Mouse (Mus musculus): ENCODE measurements around the gene Smpdl3b. TPM values are rescaled to one million over a fixed set of nuclear protein-coding genes. Genes with fewer than 3 reads are reported as not detected.

The Smpdl3b gene
- total and polyA plus RNA-seq, 3 experiments = 0.28 to 0.69 TPM; not detected in 1

DNA sequence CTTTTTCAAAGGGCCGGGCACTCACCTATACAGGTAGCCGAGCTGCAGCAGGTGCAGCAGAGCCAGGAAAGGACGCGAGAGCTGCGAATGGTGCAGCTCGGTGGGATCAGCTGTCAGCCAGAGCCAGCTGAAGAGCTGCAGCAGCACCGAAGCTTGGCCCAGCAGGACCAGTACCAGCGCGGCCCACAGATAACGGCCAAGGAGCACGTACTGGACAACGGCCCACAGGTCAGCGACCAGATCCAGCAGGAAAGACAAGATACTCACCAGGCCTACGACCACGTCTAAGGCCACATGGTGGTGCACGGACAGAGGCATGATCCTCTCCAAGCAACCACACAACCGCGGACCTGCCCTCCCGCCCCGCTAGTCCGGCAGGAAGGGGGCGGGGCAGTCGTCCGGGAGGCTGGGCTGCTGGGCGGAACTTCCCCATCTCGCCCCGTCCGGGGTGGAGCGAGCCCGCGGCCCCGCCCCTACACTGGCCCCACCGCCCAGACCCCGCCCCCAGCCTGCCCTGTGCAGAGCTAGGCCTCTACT, 24.8 kb downstream of the Smpdl3b start, which contains the start of gene Xkr8:
Xkr8 (minus strand) TSS at position 399 of the 537 bp plus-strand sequence.
- no peaks in the 10 kb centered on the region for H3K27me3 ChIP-seq (ENCODE audit: control insufficient read depth in 1 of 2, insufficient read depth in 2 of 2, low read length in 2 of 2)
- peaks cover 0 to 21% of the 10 kb centered on the region in 2 experiments for H3K4me1 ChIP-seq (ENCODE audit: control insufficient read depth in 1 of 2, insufficient read depth in 2 of 2, low read length in 2 of 2)
- DNase-seq (ENCODE audit: low read depth, low spot score) = peak; percentile 88
- no peaks in the 10 kb centered on the region for H3K79me2 ChIP-seq (ENCODE audit: control insufficient read depth, insufficient read depth, low read length, poor library complexity)
- no peak for TF ChIP-seq CTCF (IDR thresholded peaks at IDR 0.05 in 2 of 3, conservative IDR thresholded peaks at IDR 0.05 in 1 of 3; ENCODE audit: control insufficient read depth in 1 of 3, insufficient read depth in 1 of 3, low read depth in 2 of 3, low read length in 3 of 3, poor library complexity in 1 of 3, severe bottlenecking in 1 of 3)
- peak; percentile 50 for TF ChIP-seq MAX (IDR thresholded peaks at IDR 0.05; ENCODE audit: low read length)
- peak; percentile 81 for TF ChIP-seq MXI1 (IDR thresholded peaks at IDR 0.05; ENCODE audit: low read depth, low read length)
- TF ChIP-seq POLR2AphosphoS5 (IDR thresholded peaks at IDR 0.05; ENCODE audit: borderline replicate concordance, low read depth, low read length) = no peak
- no peak for TF ChIP-seq USF2 (IDR thresholded peaks at IDR 0.05; ENCODE audit: borderline replicate concordance in 1 of 2, insufficient read depth in 1 of 2, low read depth in 1 of 2, low read length in 2 of 2)
- TF ChIP-seq CHD2 (IDR thresholded peaks at IDR 0.05; ENCODE audit: low read length) = no peak
- TF ChIP-seq POLR2A (IDR thresholded peaks at IDR 0.05; ENCODE audit: control insufficient read depth in 1 of 2, insufficient read depth in 1 of 2, low read depth in 1 of 2, low read length in 2 of 2, poor library complexity in 1 of 2) = peak; percentile 46 to 66; a peak in 1 of 4 replicates
- TF ChIP-seq UBTF (IDR thresholded peaks at IDR 0.05; ENCODE audit: borderline replicate concordance, insufficient read depth, low read depth, low read length) = no peak
- no peak for TF ChIP-seq MYB (IDR thresholded peaks at IDR 0.05; ENCODE audit: low read depth, low read length)
- 0 out of 2 replicates have a peak, but pooled peaks have one; percentile 46 for TF ChIP-seq ZMIZ1 (IDR thresholded peaks at IDR 0.05; ENCODE audit: low read depth, low read length)
- no peak for TF ChIP-seq ETS1 (IDR thresholded peaks at IDR 0.05; ENCODE audit: low read depth, low read length)
- TF ChIP-seq TCF12 (IDR thresholded peaks at IDR 0.05; ENCODE audit: low read depth, low read length) = 0 out of 2 replicates have a peak, but pooled peaks have one; percentile 20
- no peak for TF ChIP-seq JUND (IDR thresholded peaks at IDR 0.05; ENCODE audit: low read depth, low read length)
- no peak for TF ChIP-seq GABPA (IDR thresholded peaks at IDR 0.05; ENCODE audit: low read depth, low read length)
- TF ChIP-seq TAL1 (IDR thresholded peaks at IDR 0.05; ENCODE audit: low read length) = no peak
- no peak; the same call in 1 of the 2 replicates for TF ChIP-seq RAD21 (IDR thresholded peaks at IDR 0.05; ENCODE audit: low read depth, low read length)
- TF ChIP-seq SIN3A (IDR thresholded peaks at IDR 0.05; ENCODE audit: low read length) = peak; percentile 76
- no peak for TF ChIP-seq MYC (IDR thresholded peaks at IDR 0.05; ENCODE audit: low read depth, low read length)
- TF ChIP-seq ELF1 (IDR thresholded peaks at IDR 0.05; ENCODE audit: low read depth, low read length) = peak; percentile 47; the same call in 1 of the 2 replicates
- no peak for TF ChIP-seq GATA1 (IDR thresholded peaks at IDR 0.05; ENCODE audit: low read depth, low read length)
- TF ChIP-seq HCFC1 (IDR thresholded peaks at IDR 0.05; ENCODE audit: low read depth, low read length) = peak; percentile 26; the same call in 1 of the 2 replicates
- no peak for TF ChIP-seq CHD1 (IDR thresholded peaks at IDR 0.05; ENCODE audit: low read depth, low read length)
- no peak for TF ChIP-seq RCOR1 (IDR thresholded peaks at IDR 0.05; ENCODE audit: low read depth, low read length)
- TF ChIP-seq E2F4 (IDR thresholded peaks at IDR 0.05; ENCODE audit: borderline replicate concordance, low read depth, low read length) = no peak
- no peak for TF ChIP-seq TBP (IDR thresholded peaks at IDR 0.05; ENCODE audit: low read depth, low read length)
- TF ChIP-seq KAT2A (conservative IDR thresholded peaks at IDR 0.05; ENCODE audit: low read depth, low read length) = no peak
- peak; percentile 56; the same call in 1 of the 2 replicates for TF ChIP-seq MAZ (IDR thresholded peaks at IDR 0.05; ENCODE audit: low read depth, low read length)
- TF ChIP-seq ZNF384 (IDR thresholded peaks at IDR 0.05; ENCODE audit: low read depth, low read length) = no peak
- TF ChIP-seq MEF2A (IDR thresholded peaks at IDR 0.05; ENCODE audit: extremely low read depth, insufficient replicate concordance, low read depth, low read length, poor library complexity, severe bottlenecking) = no peak
- peak; percentile 64 for TF ChIP-seq NELFE (IDR thresholded peaks at IDR 0.05; ENCODE audit: low read depth, low read length)
- no peak for TF ChIP-seq ZKSCAN1 (IDR thresholded peaks at IDR 0.05; ENCODE audit: low read depth, low read length)
- no peak for TF ChIP-seq EP300 (IDR thresholded peaks at IDR 0.05; ENCODE audit: low read depth in 1 of 2, low read length in 2 of 2)
- no peaks in the 10 kb centered on the region for H3K9me3 ChIP-seq (replicated peaks; ENCODE audit: insufficient read depth, low read length)
- H3K36me3 ChIP-seq (ENCODE audit: control insufficient read depth in 1 of 2, insufficient read depth in 2 of 2, low read length in 2 of 2) = peaks cover 0 to 14% of the 10 kb centered on the region in 2 experiments; a peak in 2 of 4 replicates
- H3K9ac ChIP-seq (ENCODE audit: control insufficient read depth, low read depth, low read length, poor library complexity, severe bottlenecking) = peak within 1 kb of the TSS; percentile 59
- peak within 1 kb of the TSS; percentile 67 to 78 for H3K4me3 ChIP-seq (ENCODE audit: control insufficient read depth in 1 of 2, insufficient read depth in 1 of 2, low read depth in 2 of 2, low read length in 2 of 2)
- no peak within 1 kb of the TSS for H3K27ac ChIP-seq (ENCODE audit: control insufficient read depth, low read depth, low read length)

Measured in MEL (cell line).